Mouse (Mus musculus) right cerebral cortex, adult 18-20 months (tissue): Measurements from ENCODE around the gene Sclt1.
A peak's percentile ranks its signal among the peaks of the same experiment; 100 is the strongest.
"Not testable (repeated sequence)": the region's sequence is repeated elsewhere in the genome, so short reads cannot be mapped to it uniquely, and the experiment has no call there.

ENCODE experiments used
- DNase-seq: peaks from one replicate; pipeline ENCODE4 v3.0.0; 2022; ENCODE audit warnings: mixed read lengths

Gene Sclt1

GRCm38 (mm10) chr3:41742278-41742934 is at the start of gene Sclt1, which contains the start of gene D3Ertd751e:
Gene Sclt1, minus strand, starts transcription at chr3:41742514.
Gene D3Ertd751e, plus strand, starts transcription at chr3:41742611.
- DNase-seq: peak; percentile 99

DNA sequence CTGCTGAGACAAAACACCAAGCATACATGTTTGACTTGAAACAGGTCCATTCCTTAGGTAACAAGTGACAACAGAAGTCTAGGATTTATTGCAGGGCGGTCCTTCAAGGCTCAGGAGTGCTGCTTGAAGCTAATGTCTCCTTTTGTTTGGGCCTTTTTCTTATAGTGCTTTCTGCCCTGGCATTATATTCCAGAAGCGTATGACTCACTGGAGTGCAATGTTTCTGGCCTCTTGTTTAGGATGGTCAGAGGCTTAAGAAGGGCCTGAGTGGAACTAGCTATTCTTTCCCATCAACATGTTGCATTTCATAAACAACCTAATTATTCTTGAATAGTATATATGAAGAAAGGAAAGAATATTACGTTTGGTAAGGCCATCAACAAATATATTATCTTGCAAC is 19.8 kb upstream of the Sclt1 start:
- no peak for DNase-seq

- DNase-seq: no peak
Observed at GRCm38 (mm10) chr3:41754556-41754955, 12.2 kb upstream of the Sclt1 start.

DNA sequence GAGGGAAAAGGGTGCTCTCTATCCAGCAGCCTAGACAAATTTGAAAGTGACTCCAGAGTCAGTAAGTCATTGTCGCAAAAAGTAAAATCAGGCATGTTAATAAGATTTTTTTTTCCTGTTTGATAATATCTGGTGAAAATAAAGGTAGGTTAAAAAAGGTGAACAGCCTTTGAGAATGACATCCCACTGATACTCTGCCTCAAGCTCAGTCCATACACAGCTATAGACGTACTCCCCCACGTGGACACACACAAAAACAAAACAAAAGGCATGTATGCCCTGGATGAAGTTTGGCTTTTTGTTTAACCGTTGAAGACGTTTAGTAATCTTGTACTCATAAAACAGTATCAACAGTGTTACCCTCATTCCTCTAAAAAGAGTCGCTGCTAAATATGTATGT is 1.1 kb upstream of the Sclt1 start:
- DNase-seq: peak; percentile 11

DNA sequence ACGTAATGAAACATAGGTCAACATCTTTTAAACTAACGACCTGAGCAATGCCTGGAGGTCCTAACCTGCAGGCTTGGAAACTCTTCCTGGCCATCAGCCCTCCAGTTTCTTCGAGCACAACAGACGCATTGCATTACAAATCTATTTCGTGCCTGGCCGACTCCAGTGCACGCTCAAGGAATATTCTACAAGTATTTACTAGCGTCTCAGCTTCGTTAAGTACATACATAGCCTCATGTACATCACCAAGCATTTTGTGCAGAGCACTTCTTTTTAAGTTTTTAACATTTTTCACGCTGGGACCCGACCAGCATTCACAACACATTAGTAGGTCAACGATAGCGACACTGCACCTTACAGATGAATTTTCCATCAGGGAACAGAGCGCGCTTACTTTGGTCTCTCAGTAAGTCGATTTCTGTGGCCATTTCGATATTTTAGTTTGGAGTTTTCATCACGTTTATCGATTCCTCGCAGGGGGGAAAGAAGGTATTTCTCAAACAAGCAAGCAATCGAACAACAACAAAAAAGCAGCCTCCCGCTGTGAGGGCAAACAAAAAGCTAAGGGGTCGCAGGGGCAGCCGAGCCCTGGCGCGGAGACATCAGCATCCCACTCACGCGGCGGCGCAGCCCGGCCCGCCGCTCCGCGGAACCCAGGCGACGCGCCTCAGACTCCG is 575 bp downstream of the Sclt1 start:
- peak; percentile 5 for DNase-seq

- no peak for DNase-seq
Observed at GRCm38 (mm10) chr3:41695681-41696080, 46.6 kb downstream of the Sclt1 start.

GRCm38 (mm10) chr3:41692440-41693142 is 49.7 kb downstream of the Sclt1 start:
- DNase-seq: no peak

GRCm38 (mm10) chr3:41690114-41690640 is 52.1 kb downstream of the Sclt1 start:
- not testable (repeated sequence) for DNase-seq

DNA sequence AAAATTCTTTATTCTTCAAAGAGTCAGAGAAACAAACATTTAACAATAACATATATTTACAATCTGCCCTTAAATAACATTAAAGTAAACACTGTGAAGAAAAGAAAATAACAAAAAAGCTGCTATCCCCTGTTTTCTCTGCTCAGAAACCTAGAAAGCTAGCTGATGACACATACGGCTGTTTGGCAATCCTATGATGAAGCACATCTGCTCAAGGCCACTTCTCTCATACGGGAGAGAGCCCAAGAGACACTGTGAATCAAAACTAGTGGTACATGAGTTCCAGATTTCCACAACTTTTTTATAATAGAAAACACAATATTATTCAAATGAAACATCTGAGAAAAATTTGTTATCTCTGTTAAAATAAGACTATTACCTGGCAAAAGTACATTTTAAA is 55.9 kb downstream of the Sclt1 start:
- no peak for DNase-seq

GRCm38 (mm10) chr3:41682084-41682483 is 60.2 kb downstream of the Sclt1 start:
- no peak for DNase-seq

GRCm38 (mm10) chr3:41676648-41677047 is 65.7 kb downstream of the Sclt1 start:
- no peak for DNase-seq

GRCm38 (mm10) chr3:41674778-41675177 is 67.5 kb downstream of the Sclt1 start:
- DNase-seq: no peak

DNA sequence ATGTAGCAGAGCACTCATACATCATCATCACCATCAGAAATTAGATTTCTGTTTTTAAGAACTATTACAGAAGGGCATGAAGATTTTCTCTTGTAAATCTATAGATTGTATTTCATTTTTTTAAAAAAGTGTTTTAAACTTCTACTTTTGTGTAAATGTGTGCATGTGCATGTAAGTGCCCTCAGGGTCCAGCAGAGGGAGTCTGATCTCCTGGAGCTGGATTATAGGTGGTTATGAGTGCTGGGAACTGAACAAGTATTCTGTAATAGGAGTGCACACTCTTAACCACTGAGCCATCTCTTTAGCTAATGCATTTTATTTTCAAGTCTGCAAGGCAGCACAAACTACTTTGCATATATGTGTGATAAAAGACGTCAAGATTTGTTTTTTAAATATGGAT is 86.7 kb downstream of the Sclt1 start:
- no peak for DNase-seq

- no peak for DNase-seq
Observed at GRCm38 (mm10) chr3:41620971-41621370, 121.3 kb downstream of the Sclt1 start.

DNA sequence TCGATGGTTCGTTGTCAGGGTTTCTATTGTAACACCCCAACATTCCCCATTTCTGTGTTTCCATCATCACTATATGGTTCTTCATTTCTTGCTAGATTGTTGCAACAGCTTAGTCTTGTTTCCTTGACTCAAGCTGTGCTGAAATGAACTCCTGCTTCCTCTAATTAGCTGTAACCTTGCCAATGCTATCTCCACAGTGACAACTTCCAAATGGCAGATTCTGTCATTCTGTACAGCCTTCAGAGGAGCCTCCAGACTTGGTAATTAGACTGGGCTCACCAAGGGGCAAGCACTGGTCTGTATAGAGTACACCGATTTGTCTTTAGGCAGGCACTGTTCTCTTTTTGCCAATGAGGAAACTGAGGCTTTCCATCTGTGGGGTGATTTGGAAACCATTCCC is 123.8 kb downstream of the Sclt1 start:
- no peak for DNase-seq

DNA sequence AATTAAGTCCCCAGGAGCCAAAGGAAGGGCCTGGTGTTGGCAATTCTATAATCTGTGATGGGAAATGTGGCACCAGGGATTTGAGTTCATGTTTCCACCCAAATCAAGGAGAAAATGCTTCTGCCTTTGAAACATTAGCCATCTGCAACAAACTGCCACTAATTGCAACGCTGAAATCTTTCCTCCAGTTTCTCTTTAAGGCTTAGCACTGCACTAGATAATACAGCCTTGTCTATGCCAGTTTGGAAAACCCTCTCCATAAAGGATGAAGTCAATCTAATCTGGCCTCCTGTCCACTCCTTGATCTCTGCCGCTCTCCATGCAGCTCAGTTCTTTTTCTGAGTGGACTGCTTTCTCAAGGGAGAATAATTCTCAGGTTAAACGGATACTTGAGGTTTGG is 124.3 kb downstream of the Sclt1 start:
- no peak for DNase-seq

GRCm38 (mm10) chr3:41614230-41614985 is 127.9 kb downstream of the Sclt1 start:
- no peak for DNase-seq

GRCm38 (mm10) chr3:41613706-41614105 is 128.6 kb downstream of the Sclt1 start:
- DNase-seq: no peak

- DNase-seq: no peak
Observed at GRCm38 (mm10) chr3:41612211-41612610, 130.1 kb downstream of the Sclt1 start.

GRCm38 (mm10) chr3:41609071-41609470 is 133.2 kb downstream of the Sclt1 start:
- DNase-seq: no peak

- no peak for DNase-seq
Observed at GRCm38 (mm10) chr3:41607467-41607866, 134.8 kb downstream of the Sclt1 start.

DNA sequence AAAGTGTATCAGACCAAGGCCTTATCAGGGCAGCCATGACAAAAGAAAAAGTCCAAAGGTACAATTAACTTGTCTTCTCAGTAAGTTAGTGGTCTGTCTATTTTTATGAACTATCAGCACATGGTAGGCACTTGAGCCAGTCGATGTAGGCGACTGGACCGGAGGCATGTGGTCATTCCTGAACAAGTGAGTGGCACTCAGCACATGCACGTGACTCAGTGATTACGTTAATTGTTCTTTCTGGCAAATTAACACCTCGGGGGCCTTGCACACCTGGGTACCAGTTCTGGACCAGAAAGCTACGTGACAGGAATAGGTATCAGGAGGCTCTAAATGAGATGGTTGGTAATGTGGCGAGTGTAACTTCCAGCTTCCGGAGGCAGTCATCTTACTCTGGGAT is 135.3 kb downstream of the Sclt1 start:
- DNase-seq: no peak

GRCm38 (mm10) chr3:41606330-41606664 is 136.0 kb downstream of the Sclt1 start:
- DNase-seq: no peak
